Mouse (Mus musculus): ENCODE data around the gene Pfkfb2.

GRCm38 (mm10) chr1:130762045-130762760, 33.1 kb upstream of the Pfkfb2 start:
- TF ChIP-seq CTCF (IDR thresholded peaks at IDR 0.05; ENCODE audit: low read depth): no peak
- TF ChIP-seq EP300 (IDR thresholded peaks at IDR 0.05; ENCODE audit: low read depth): no peak

Measured in liver, postnatal 0 days (tissue).